Mouse (Mus musculus): ENCODE results near the gene Mettl2. TPM values are rescaled to one million over a fixed set of nuclear protein-coding genes. Genes with fewer than 3 reads are reported as not detected.

Gene Mettl2
- polyA plus RNA-seq, 1 experiment = 10.0 TPM

- WGBS = 93% methylated on average over 5 of the region's 5 CpGs
- DNase-seq = no peak
- H3K4me1 ChIP-seq (ENCODE audit: control insufficient read depth, insufficient read depth, low read length) = no peaks in the 10 kb centered on the region
- H3K4me3 ChIP-seq (replicated peaks; ENCODE audit: extremely low read depth, low read depth, low read length) = no peak overlapping the region
- TF ChIP-seq POLR2A (IDR thresholded peaks at IDR 0.05; ENCODE audit: borderline replicate concordance, extremely low read depth, low read depth, low read length) (no peak), CTCF (IDR thresholded peaks at IDR 0.05; ENCODE audit: insufficient read depth, low read length) (no peak)
Observed at GRCm38 (mm10) chr11:105141115-105141514, 14.9 kb downstream of the Mettl2 start.

DNA sequence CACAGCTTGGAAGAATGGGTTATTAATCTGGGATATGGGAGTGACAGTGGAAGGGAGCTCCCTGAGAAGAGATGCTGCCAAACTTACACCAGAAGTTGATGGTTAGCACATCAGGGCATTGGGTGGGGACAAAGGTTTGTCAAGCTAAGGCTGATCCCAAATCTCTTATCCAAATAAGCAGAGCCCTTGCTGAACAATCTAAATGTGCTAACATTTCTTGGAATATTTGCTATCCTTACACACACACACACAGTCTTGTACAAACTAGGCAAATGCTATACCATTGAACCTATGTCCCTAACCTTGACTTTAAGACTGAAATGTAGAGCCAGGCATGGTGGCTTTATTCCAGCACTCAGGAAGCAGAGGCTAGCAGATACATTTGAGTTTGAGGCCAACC lies 17.3 kb downstream of the Mettl2 start:
- DNase-seq = no peak
- Histone ChIP-seq H3K4me1 (ENCODE audit: control insufficient read depth, insufficient read depth, low read length) (no peaks in the 10 kb centered on the region), H3K4me3 (replicated peaks; ENCODE audit: extremely low read depth, low read depth, low read length) (no peak overlapping the region)
- TF ChIP-seq POLR2A (IDR thresholded peaks at IDR 0.05; ENCODE audit: borderline replicate concordance, extremely low read depth, low read depth, low read length) (no peak), CTCF (IDR thresholded peaks at IDR 0.05; ENCODE audit: insufficient read depth, low read length) (no peak)

- TF ChIP-seq POLR2A (IDR thresholded peaks at IDR 0.05; ENCODE audit: borderline replicate concordance, extremely low read depth, low read depth, low read length) (no peak), CTCF (IDR thresholded peaks at IDR 0.05; ENCODE audit: insufficient read depth, low read length) (no peak)
- WGBS = 77% methylated on average over 3 of the region's 3 CpGs
- no peak for DNase-seq
- no peaks in the 10 kb centered on the region for H3K4me1 ChIP-seq (ENCODE audit: control insufficient read depth, insufficient read depth, low read length)
- no peak overlapping the region for H3K4me3 ChIP-seq (replicated peaks; ENCODE audit: extremely low read depth, low read depth, low read length)
Observed at GRCm38 (mm10) chr11:105144084-105144483, 17.9 kb downstream of the Mettl2 start.

DNA sequence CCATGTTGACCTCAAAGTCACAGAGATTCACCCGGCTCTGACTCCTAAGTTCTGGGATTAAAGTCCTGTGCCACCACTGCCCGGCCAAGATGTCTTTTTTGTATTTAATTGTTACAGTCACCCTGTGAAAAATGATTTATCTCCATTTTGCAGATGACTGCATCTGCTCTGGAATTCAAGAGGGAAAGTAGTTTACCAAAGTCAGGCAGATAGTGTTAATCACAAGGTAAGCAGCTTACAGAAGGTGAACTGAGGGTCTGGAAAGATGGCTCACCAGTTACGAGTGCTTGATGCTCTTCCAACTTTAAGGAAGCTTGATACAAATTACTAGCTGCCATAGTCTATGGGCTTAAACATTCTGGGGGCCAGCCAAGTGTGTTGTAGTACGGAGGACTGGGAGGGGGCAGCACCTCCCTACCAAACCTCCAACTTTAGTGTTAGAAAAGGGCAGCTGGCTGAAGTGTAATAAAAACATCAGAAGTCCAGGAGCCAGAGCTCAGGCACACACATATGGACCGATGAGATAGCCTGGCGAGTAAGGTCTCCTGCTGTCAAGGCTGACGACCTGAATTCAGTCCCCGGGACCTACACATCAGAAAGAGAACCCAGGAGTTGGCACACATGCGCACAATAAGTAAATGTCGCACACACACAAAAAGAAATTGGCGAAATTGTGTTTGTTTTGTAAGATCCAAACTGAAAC lies 18.4 kb downstream of the Mettl2 start:
- Histone ChIP-seq H3K4me1 (ENCODE audit: control insufficient read depth, insufficient read depth, low read length) (no peaks in the 10 kb centered on the region), H3K4me3 (replicated peaks; ENCODE audit: extremely low read depth, low read depth, low read length) (no peak overlapping the region)
- DNase-seq = no peak
- TF ChIP-seq CTCF (IDR thresholded peaks at IDR 0.05; ENCODE audit: insufficient read depth, low read length) (no peak), POLR2A (IDR thresholded peaks at IDR 0.05; ENCODE audit: borderline replicate concordance, extremely low read depth, low read depth, low read length) (no peak)
- WGBS = 69% methylated on average over 11 of the region's 11 CpGs

GRCm38 (mm10) chr11:105145211-105145610 lies 19.0 kb downstream of the Mettl2 start:
- no peak overlapping the region for H3K4me3 ChIP-seq (replicated peaks; ENCODE audit: extremely low read depth, low read depth, low read length)
- WGBS = 58% methylated on average over 10 of the region's 10 CpGs
- TF ChIP-seq POLR2A (IDR thresholded peaks at IDR 0.05; ENCODE audit: borderline replicate concordance, extremely low read depth, low read depth, low read length) (no peak), CTCF (IDR thresholded peaks at IDR 0.05; ENCODE audit: insufficient read depth, low read length) (no peak)
- DNase-seq = no peak
- H3K4me1 ChIP-seq (ENCODE audit: control insufficient read depth, insufficient read depth, low read length) = no peaks in the 10 kb centered on the region

- H3K4me1 ChIP-seq (ENCODE audit: control insufficient read depth, insufficient read depth, low read length) = no peaks in the 10 kb centered on the region
- no peak for TF ChIP-seq CTCF (IDR thresholded peaks at IDR 0.05; ENCODE audit: insufficient read depth, low read length)
- TF ChIP-seq POLR2A (IDR thresholded peaks at IDR 0.05; ENCODE audit: borderline replicate concordance, extremely low read depth, low read depth, low read length) = no peak
- DNase-seq = no peak
- no peak within 1 kb of the TSS for H3K4me3 ChIP-seq (replicated peaks; ENCODE audit: extremely low read depth, low read depth, low read length)
- 76% methylated on average over 3 of the region's 3 CpGs for WGBS
Observed at GRCm38 (mm10) chr11:105146593-105146992, 20.4 kb downstream of the Mettl2 start, which contains the start of gene Gm10842. Gm10842 (plus strand) TSS chr11:105146893.

DNA sequence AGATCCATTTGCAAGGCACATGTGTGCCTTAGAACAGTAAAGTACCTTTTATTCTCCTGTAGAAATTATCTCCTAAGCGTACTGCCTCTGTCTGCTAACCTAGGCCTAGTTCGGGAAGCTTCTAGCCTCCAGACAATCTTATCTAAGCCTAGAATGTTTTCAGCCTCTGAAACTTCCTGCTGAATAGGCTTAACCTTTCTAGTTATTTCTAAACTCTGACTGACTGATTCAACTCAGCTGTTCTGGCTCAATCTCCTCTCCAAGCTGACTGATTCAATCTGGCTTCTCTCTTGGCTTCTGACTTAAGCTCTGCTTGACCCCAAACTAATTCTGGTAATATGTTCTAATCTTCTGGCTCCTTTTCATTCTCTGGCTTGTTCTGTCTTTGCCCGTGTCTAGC lies 23.1 kb downstream of the Mettl2 start:
- Histone ChIP-seq H3K4me1 (ENCODE audit: control insufficient read depth, insufficient read depth, low read length) (peaks cover 3% of the 10 kb centered on the region; the same call in 1 of the 2 replicates), H3K4me3 (replicated peaks; ENCODE audit: extremely low read depth, low read depth, low read length) (no peak overlapping the region)
- no peak for DNase-seq
- WGBS = 61% methylated on average over 3 of the region's 3 CpGs
- TF ChIP-seq CTCF (IDR thresholded peaks at IDR 0.05; ENCODE audit: insufficient read depth, low read length) = no peak
- no peak for TF ChIP-seq POLR2A (IDR thresholded peaks at IDR 0.05; ENCODE audit: borderline replicate concordance, extremely low read depth, low read depth, low read length)

DNA sequence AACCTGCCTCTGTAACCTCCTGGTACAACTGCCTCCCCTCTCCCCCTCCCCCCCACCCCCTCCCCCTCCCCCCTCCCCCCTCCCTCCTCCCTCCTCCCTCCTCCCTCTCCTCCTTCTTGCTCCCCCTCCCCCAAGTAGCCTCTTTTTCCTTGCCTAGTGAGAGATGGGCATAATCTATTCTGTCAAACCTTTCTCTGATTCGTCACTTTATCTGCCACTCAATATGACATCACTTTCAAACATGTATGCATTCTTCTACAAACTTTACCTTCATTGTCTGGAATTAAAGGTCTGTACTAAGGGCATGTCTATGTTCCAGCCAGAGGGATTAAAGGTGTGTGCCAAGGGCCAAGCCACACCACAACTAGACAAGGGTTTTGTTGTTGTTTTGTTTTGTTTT lies 23.5 kb downstream of the Mettl2 start:
- no peak for DNase-seq
- H3K4me1 ChIP-seq (ENCODE audit: control insufficient read depth, insufficient read depth, low read length) = peaks cover 3% of the 10 kb centered on the region; the same call in 1 of the 2 replicates
- TF ChIP-seq POLR2A (IDR thresholded peaks at IDR 0.05; ENCODE audit: borderline replicate concordance, extremely low read depth, low read depth, low read length) = no peak
- no peak for TF ChIP-seq CTCF (IDR thresholded peaks at IDR 0.05; ENCODE audit: insufficient read depth, low read length)
- no peak overlapping the region for H3K4me3 ChIP-seq (replicated peaks; ENCODE audit: extremely low read depth, low read depth, low read length)
- whole genome bisulfite sequencing = 63% methylated on average over 1 of the region's 1 CpGs

DNA sequence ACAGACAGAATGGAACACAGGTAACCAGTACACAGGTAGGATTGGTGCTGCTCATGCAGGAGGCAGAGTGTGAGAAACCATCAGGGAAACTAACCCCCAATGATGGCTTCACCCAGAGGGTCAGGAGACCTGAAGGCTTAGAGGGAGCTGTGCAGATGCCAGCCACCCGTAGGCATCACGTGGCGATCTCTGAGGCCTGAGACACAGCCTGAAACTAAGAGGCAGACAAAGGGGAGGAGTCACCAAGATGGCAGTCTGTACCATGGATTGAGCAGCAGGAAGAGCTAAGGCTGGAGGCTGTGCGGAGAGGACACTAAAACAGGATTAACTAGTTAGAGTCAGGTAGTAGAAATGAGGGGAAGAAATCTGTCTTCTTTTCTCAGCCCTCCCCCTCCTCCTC lies 24.5 kb downstream of the Mettl2 start:
- WGBS = 61% methylated on average over 4 of the region's 4 CpGs
- no peak for DNase-seq
- H3K4me1 ChIP-seq (ENCODE audit: control insufficient read depth, insufficient read depth, low read length) = peaks cover 3% of the 10 kb centered on the region; the same call in 1 of the 2 replicates

More for the DNA sequence above, 24.5 kb downstream of the Mettl2 start:
- TF ChIP-seq POLR2A (IDR thresholded peaks at IDR 0.05; ENCODE audit: borderline replicate concordance, extremely low read depth, low read depth, low read length) (no peak), CTCF (IDR thresholded peaks at IDR 0.05; ENCODE audit: insufficient read depth, low read length) (no peak)
- H3K4me3 ChIP-seq (replicated peaks; ENCODE audit: extremely low read depth, low read depth, low read length) = no peak overlapping the region

Data from lung, adult 2 months (tissue).